In the genomic region with DNA sequence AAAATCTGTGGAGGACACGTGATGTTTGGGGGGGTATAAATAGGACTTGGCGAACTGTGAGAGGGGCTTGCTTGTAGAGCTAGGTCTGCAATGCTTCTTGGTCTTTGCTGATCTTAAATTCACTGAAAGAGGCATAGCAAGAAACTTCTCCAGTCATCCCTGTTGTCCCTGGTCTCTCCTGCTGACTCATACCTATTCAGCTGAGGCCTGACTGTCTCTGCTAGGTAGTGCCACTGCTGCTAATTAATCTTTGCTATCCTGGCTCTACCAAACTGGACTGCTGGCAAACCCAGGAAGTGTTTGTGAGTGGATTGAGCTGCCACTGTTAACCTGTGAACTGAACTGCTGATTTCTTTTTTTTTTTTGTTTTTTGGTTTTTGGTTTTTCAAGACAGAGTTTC, we compare ENCODE assay signal across 29 mouse cellular contexts. TPM values are rescaled to one million over a fixed set of nuclear protein-coding genes. Genes with fewer than 3 reads are reported as not detected.
DNase-seq lines count a peak whose midpoint lies in the region; ATAC-seq and TF ChIP-seq lines count a peak whose summit lies in the region.
"Had no signal": no experiment of that assay in that cellular context is flagged by ENCODE, and none has a peak within 500 bp of the region (broad histone marks: within the 10 kb centered on the region; RNA-seq: fewer than 3 reads in every experiment).

No protein-coding gene starts in this region.

- H3K9me3 ChIP-seq in heart, embryonic 12.5 days (replicated peaks) = no peaks in the 10 kb centered on the region
- no peaks in the 10 kb centered on the region for H3K9me3 ChIP-seq in liver, embryonic 14.5 days (ENCODE audit: control insufficient read depth, low read length)
- H3K9me3 ChIP-seq in liver, postnatal 0 days (ENCODE audit: low read length) = no peaks in the 10 kb centered on the region
- H3K9me3 ChIP-seq in intestine, embryonic 16.5 days (ENCODE audit: control insufficient read depth, low read length) = no peaks in the 10 kb centered on the region
- H3K9me3 ChIP-seq: forebrain, embryonic 12.5 days; forebrain, embryonic 15.5 days; heart, embryonic 15.5 days; hindbrain, embryonic 10.5 days; hindbrain, embryonic 13.5 days; intestine, embryonic 15.5 days had no signal

- H3K27me3 ChIP-seq in heart, embryonic 12.5 days (replicated peaks) = no peaks in the 10 kb centered on the region
- H3K27me3 ChIP-seq in liver, embryonic 14.5 days (ENCODE audit: control insufficient read depth, insufficient read depth, low read length) = no peaks in the 10 kb centered on the region
- H3K27me3 ChIP-seq in liver, postnatal 0 days (ENCODE audit: insufficient read depth, low read length) = no peaks in the 10 kb centered on the region
- no peaks in the 10 kb centered on the region for H3K27me3 ChIP-seq in intestine, embryonic 16.5 days (replicated peaks; ENCODE audit: control insufficient read depth, insufficient read depth, low read length)
- H3K27me3 ChIP-seq: forebrain, embryonic 12.5 days; forebrain, embryonic 15.5 days; heart, embryonic 15.5 days; hindbrain, embryonic 13.5 days; intestine, embryonic 15.5 days had no signal

- H3K4me2 ChIP-seq in heart, embryonic 12.5 days = no peak overlapping the region
- H3K4me2 ChIP-seq in liver, embryonic 14.5 days (ENCODE audit: low read depth) = no peak overlapping the region
- no peak overlapping the region for H3K4me2 ChIP-seq in liver, postnatal 0 days (ENCODE audit: low read depth, low read length)
- no peak overlapping the region for H3K4me2 ChIP-seq in intestine, embryonic 16.5 days (ENCODE audit: low read depth, low read length)
- H3K4me2 ChIP-seq: forebrain, embryonic 12.5 days; forebrain, embryonic 15.5 days; heart, embryonic 11.5 days; heart, embryonic 15.5 days; hindbrain, embryonic 13.5 days; intestine, embryonic 15.5 days had no signal

- H3K9ac ChIP-seq in heart, embryonic 12.5 days = no peak overlapping the region
- no peak overlapping the region for H3K9ac ChIP-seq in liver, embryonic 14.5 days (replicated peaks)
- no peak overlapping the region for H3K9ac ChIP-seq in liver, postnatal 0 days (replicated peaks)
- no peak overlapping the region for H3K9ac ChIP-seq in intestine, embryonic 16.5 days (ENCODE audit: low read depth, low read length)
- H3K9ac ChIP-seq: forebrain, embryonic 12.5 days; forebrain, embryonic 15.5 days; heart, embryonic 15.5 days; hindbrain, embryonic 13.5 days; intestine, embryonic 15.5 days had no signal

- WGBS in heart, embryonic 12.5 days = 84% methylated on average over 2 of the region's 2 CpGs
- 69% methylated on average over 2 of the region's 2 CpGs for WGBS in liver, embryonic 14.5 days (ENCODE audit: insufficient replicate concordance)
- 85% methylated on average over 2 of the region's 2 CpGs for WGBS in liver, postnatal 0 days (ENCODE audit: insufficient replicate concordance)
- 88% methylated on average over 2 of the region's 2 CpGs for WGBS in intestine, embryonic 16.5 days

- H3K4me3 ChIP-seq in heart, embryonic 12.5 days = no peak overlapping the region
- no peak overlapping the region for H3K4me3 ChIP-seq in liver, embryonic 14.5 days (ENCODE audit: insufficient read depth in 1 of 2, low read depth in 2 of 2, low read length in 2 of 2)
- H3K4me3 ChIP-seq in liver, postnatal 0 days (ENCODE audit: low read depth, low read length) = no peak overlapping the region
- H3K4me3 ChIP-seq in intestine, embryonic 16.5 days (ENCODE audit: low read length) = no peak overlapping the region
- H3K4me3 ChIP-seq: forebrain, embryonic 12.5 days; forebrain, embryonic 15.5 days; gastrocnemius, adult 2 months; heart, adult 2 months; heart, embryonic 15.5 days; hindbrain, embryonic 10.5 days; hindbrain, embryonic 13.5 days; intestine, embryonic 15.5 days had no signal

- TF ChIP-seq CTCF in liver, embryonic 14.5 days (IDR thresholded peaks at IDR 0.05; ENCODE audit: low read depth) = no peak
- TF ChIP-seq CTCF in liver, postnatal 0 days (IDR thresholded peaks at IDR 0.05; ENCODE audit: low read depth) = no peak

- no peak for TF ChIP-seq EP300 in liver, embryonic 14.5 days (IDR thresholded peaks at IDR 0.05; ENCODE audit: low read depth)
- no peak for TF ChIP-seq EP300 in liver, postnatal 0 days (IDR thresholded peaks at IDR 0.05; ENCODE audit: low read depth)

- no peak for DNase-seq in heart, adult 18-20 months
- peak in 2 of 3 experiments; percentile 19 to 28 for DNase-seq in liver, embryonic 14.5 days (ENCODE audit: low read depth in 3 of 3, low spot score in 3 of 3)
- no peak for DNase-seq in liver, postnatal 0 days
- DNase-seq in frontal cortex, postnatal 10 days (ENCODE audit: low spot score in 2 of 2) = no peak
- DNase-seq: adrenal gland, adult 2 months; adrenal gland, postnatal 14 days; cerebellum, adult 11-12 months; cerebellum, adult 9-10 months; cerebellum, postnatal 14 days; gastrocnemius, adult 2 months; gastrocnemius, postnatal 14 days; heart, adult 2 months; heart, postnatal 10 days; heart, postnatal 36 days had no signal

- no peaks in the 10 kb centered on the region for H3K4me1 ChIP-seq in heart, embryonic 12.5 days (replicated peaks)
- peaks cover 15 to 25% of the 10 kb centered on the region in 2 experiments for H3K4me1 ChIP-seq in liver, embryonic 14.5 days (replicated peaks; ENCODE audit: control insufficient read depth in 2 of 2, insufficient read depth in 2 of 2, low read length in 1 of 2)
- peaks cover 3% of the 10 kb centered on the region; the same call in 1 of the 2 replicates for H3K4me1 ChIP-seq in liver, postnatal 0 days (ENCODE audit: insufficient read depth)
- H3K4me1 ChIP-seq in intestine, embryonic 16.5 days (ENCODE audit: control insufficient read depth, insufficient read depth, low read length) = no peaks in the 10 kb centered on the region
- H3K4me1 ChIP-seq: forebrain, embryonic 15.5 days; heart, embryonic 15.5 days; hindbrain, embryonic 10.5 days; hindbrain, embryonic 13.5 days; intestine, embryonic 15.5 days had no signal

- peak; percentile 74; the same call in 1 of the 2 replicates for ATAC-seq in heart, embryonic 12.5 days (ENCODE audit: insufficient number of reproducible peaks, low FRiP score)
- peak; percentile 64 for ATAC-seq in erythroblast, adult 5-6 weeks (replicated peaks; ENCODE audit: low FRiP score, poor library complexity, severe bottlenecking)
- ATAC-seq in liver, embryonic 14.5 days (ENCODE audit: insufficient read depth) = peak; percentile 69
- ATAC-seq in liver, postnatal 0 days = peak; percentile 77
- no peak for ATAC-seq in intestine, embryonic 16.5 days
- ATAC-seq: CD4-positive, CD25-positive, alpha-beta regulatory T cell, adult 4 months; forebrain, embryonic 15.5 days; hindbrain, embryonic 16.5 days; intestine, embryonic 15.5 days had no signal

- H3K36me3 ChIP-seq in heart, embryonic 12.5 days = no peaks in the 10 kb centered on the region
- no peaks in the 10 kb centered on the region for H3K36me3 ChIP-seq in liver, embryonic 14.5 days (replicated peaks; ENCODE audit: control insufficient read depth, insufficient read depth, low read depth)
- H3K36me3 ChIP-seq in liver, postnatal 0 days (replicated peaks; ENCODE audit: insufficient read depth, low read length) = no peaks in the 10 kb centered on the region
- no peaks in the 10 kb centered on the region for H3K36me3 ChIP-seq in intestine, embryonic 16.5 days (ENCODE audit: control insufficient read depth, insufficient read depth, low read length)
- H3K36me3 ChIP-seq: forebrain, embryonic 12.5 days; forebrain, embryonic 15.5 days; heart, embryonic 15.5 days; hindbrain, embryonic 10.5 days; hindbrain, embryonic 13.5 days; intestine, embryonic 15.5 days had no signal

- H3K27ac ChIP-seq in heart, embryonic 12.5 days (ENCODE audit: poor library complexity, severe bottlenecking) = no peak overlapping the region
- H3K27ac ChIP-seq in liver, embryonic 14.5 days = peak overlapping the region; percentile 38
- no peak overlapping the region for H3K27ac ChIP-seq in liver, postnatal 0 days (ENCODE audit: low read depth)
- H3K27ac ChIP-seq in intestine, embryonic 16.5 days (ENCODE audit: low read length) = no peak overlapping the region
- H3K27ac ChIP-seq: forebrain, embryonic 12.5 days; forebrain, embryonic 15.5 days; gastrocnemius, adult 2 months; heart, adult 2 months; heart, embryonic 15.5 days; hindbrain, embryonic 10.5 days; hindbrain, embryonic 13.5 days; intestine, embryonic 15.5 days had no signal

RNA-seq across cellular contexts. Expression of gene Frem3, which starts 55.9 kb away (rescaled TPM):
- polyA plus RNA-seq in heart, embryonic 12.5 days (2016; fragmentation: Nextera tagmentation; extraction: Ambion mirVana) = 0.36 and 0.38 TPM in 2 replicates
- under 1 TPM in 1 of 2 experiments, not detected in 1; 0.07 TPM for total RNA-seq in heart, adult 18-20 months (2021)
- total RNA-seq in erythroblast, adult 5-6 weeks (2015; ENCODE audit: low replicate concordance) = 0.21 TPM in 1 of 2 replicates, not detected in the other
- 0.28 and 0.43 TPM in 2 replicates for total RNA-seq in erythroblast, adult 5-6 weeks (2017; ENCODE audit: low replicate concordance)
- polyA plus RNA-seq in liver, embryonic 14.5 days (2012; rRNA removed) = 0.09 and 0.10 TPM in 2 replicates
- 0.13 and 0.14 TPM in 2 replicates for polyA plus RNA-seq in liver, embryonic 14.5 days (2014; fragmentation: Nextera tagmentation; extraction: Ambion mirVana)
- polyA plus RNA-seq in liver, postnatal 0 days (2015; fragmentation: Nextera tagmentation; extraction: Ambion mirVana) = 0.08 and 0.12 TPM in 2 replicates
- 0.02 and 0.06 TPM in 2 replicates for polyA plus RNA-seq in intestine, embryonic 16.5 days (2015; fragmentation: Nextera tagmentation; extraction: Ambion mirVana)
- total RNA-seq: adrenal gland, adult 2 months; adrenal gland, postnatal 14 days; gastrocnemius, adult 2 months; gastrocnemius, postnatal 14 days; gastrocnemius, postnatal 4 days had no signal
- polyA plus RNA-seq: adrenal gland, adult 2 months; C2C12; CD4-positive, CD25-positive, alpha-beta regulatory T cell, adult 4 months; embryonic facial prominence, embryonic 11.5 days; forebrain, embryonic 12.5 days; heart, adult 2 months had no signal

Comparison
In these comparisons a context has a peak if more than half of its experiments do, and no peak if none do; other contexts are left out.
1. DNase-seq: peak in liver, embryonic 14.5 days (2 of 3); none in heart, adult 18-20 months (0 of 2), liver, postnatal 0 days (single experiment) and frontal cortex, postnatal 10 days (0 of 2).